Mouse (Mus musculus): ENCODE measurements around the gene Cyp4f15. TPM values are rescaled to one million over a fixed set of nuclear protein-coding genes. Genes with fewer than 3 reads are reported as not detected.
A peak's percentile ranks its signal among the peaks of the same experiment; 100 is the strongest.
"Not testable (repeated sequence)": the region's sequence is repeated elsewhere in the genome, so short reads cannot be mapped to it uniquely, and the experiment has no call there.

Cyp4f15 gene
- total and polyA plus RNA-seq, 2 experiments from 2014 or later, result 4.8 to 9.5 TPM

DNA sequence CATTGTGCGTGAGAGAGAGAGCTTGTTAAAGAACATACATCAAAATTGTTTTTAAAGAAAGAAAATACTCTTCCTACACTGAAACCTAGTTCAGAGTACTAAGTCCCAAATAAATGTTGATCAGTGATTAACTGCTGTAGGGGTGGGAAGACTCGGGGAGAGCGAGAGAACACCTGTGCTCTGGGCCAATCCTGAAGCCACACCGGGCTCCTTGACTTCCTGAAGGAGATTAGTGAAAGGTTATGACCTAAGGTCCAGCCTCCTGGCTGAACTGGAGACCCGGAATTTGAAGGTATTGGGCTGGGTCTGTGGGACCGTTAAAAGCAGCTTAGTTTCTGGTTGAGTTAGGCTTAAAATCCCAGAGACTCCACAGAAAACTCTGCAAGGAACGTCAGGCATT lies 37.3 kb downstream of the Cyp4f15 start:
- Histone ChIP-seq H3K27ac (no peak overlapping the region), H3K9me3 (ENCODE audit: low read length) (no peaks in the 10 kb centered on the region), H3K4me2 (ENCODE audit: low read depth, low read length) (no peak overlapping the region), H3K36me3 (ENCODE audit: insufficient read depth, low read length) (no peaks in the 10 kb centered on the region), H3K4me3 (ENCODE audit: low read length) (no peak overlapping the region), H3K9ac (replicated peaks; ENCODE audit: low read length) (no peak overlapping the region), H3K4me1 (ENCODE audit: insufficient read depth, low read length) (no peaks in the 10 kb centered on the region), H3K27me3 (ENCODE audit: insufficient read depth, low read length) (no peaks in the 10 kb centered on the region)
- ATAC-seq (no peak), DNase-seq (ENCODE audit: low spot score) (no peak)
- 84% methylated on average over 7 of the region's 7 CpGs for WGBS
- no peak for TF ChIP-seq CTCF (IDR thresholded peaks at IDR 0.05; ENCODE audit: low read depth)

DNA sequence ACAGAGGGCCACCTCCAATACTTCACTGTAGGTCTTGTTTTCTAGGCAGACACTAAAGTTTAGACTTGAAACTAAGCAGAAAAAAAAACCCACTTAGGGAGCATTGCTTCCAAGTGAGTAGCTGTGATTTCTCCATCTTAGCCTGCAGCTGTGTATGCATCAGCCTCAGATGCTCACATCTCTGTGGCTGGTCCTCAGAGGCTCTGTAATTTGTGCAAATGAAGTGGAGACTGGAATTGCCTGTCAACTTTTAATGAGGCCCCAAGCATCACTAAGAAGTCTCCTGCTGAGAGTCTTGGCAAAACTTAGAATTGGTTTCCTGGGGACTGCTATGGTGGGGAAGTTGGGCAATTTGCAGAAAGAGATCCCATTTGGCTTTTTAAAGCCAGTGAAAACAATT lies 40.9 kb downstream of the Cyp4f15 start:
- not testable (repeated sequence) for H3K9me3 ChIP-seq (ENCODE audit: low read length); H3K4me1 ChIP-seq (ENCODE audit: insufficient read depth, low read length)

DNA sequence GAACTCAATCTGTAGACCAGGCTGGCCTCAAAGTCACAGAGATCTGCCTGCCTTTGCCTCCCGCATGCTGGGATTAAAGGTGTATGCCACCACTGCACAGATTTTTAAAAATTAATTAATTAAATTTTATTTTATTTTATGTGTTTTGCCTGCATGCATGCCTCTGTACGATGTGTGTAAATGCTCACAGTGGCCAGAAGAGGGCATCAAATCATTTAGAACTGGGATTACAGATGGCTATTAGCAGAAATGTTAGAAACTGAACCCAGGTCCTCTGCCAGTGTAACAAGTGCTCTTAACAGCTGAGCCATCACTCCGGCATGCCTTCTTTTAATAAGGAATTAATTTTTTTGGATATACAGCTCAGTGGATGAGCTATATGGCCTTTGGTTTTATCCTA lies 43.6 kb downstream of the Cyp4f15 start:
- no peaks in the 10 kb centered on the region for H3K27me3 ChIP-seq (ENCODE audit: insufficient read depth, low read length)
- no peak overlapping the region for H3K4me3 ChIP-seq (ENCODE audit: low read length)
- WGBS, result 79% methylated on average over 3 of the region's 3 CpGs
- peak; percentile 38 for TF ChIP-seq CTCF (IDR thresholded peaks at IDR 0.05; ENCODE audit: low read depth)
- DNase-seq (ENCODE audit: low spot score), result peak; percentile 14
- no peak overlapping the region for H3K27ac ChIP-seq
- no peak for ATAC-seq
- 0 out of 2 replicates have a peak, but pooled peaks cover 2% of the 10 kb centered on the region for H3K9me3 ChIP-seq (ENCODE audit: low read length)
- no peak overlapping the region for H3K9ac ChIP-seq (replicated peaks; ENCODE audit: low read length)
- no peak overlapping the region for H3K4me2 ChIP-seq (ENCODE audit: low read depth, low read length)
- no peaks in the 10 kb centered on the region for H3K4me1 ChIP-seq (ENCODE audit: insufficient read depth, low read length)
- H3K36me3 ChIP-seq (ENCODE audit: insufficient read depth, low read length), result no peaks in the 10 kb centered on the region

More for the DNA sequence above, 40.9 kb downstream of the Cyp4f15 start:
- H3K4me2 ChIP-seq (ENCODE audit: low read depth, low read length); H3K4me3 ChIP-seq (ENCODE audit: low read length); H3K36me3 ChIP-seq (ENCODE audit: insufficient read depth, low read length); H3K27me3 ChIP-seq (ENCODE audit: insufficient read depth, low read length); H3K27ac ChIP-seq; DNase-seq (ENCODE audit: low spot score); H3K9ac ChIP-seq (replicated peaks; ENCODE audit: low read length): not testable (repeated sequence)
- ATAC-seq, result peak; percentile 58; the same call in 1 of the 2 replicates

DNA sequence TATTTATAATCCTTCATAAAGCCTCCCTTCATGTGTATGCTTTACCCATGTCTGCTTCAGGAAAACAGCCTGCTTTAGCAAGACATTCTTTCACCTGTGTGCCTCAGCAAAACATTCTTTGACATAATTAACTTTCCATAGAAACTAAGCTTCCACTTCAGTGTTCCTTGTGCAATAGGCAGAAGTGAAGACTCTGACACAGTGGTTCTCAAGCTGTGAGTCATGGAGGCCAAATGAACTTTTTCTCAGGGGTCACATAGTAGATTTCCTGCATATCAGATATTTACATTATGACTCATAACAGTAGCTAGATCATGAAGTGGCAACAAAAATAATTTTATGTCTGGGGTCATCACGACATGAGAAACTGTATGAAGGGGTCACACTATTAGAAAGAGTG lies 53.0 kb downstream of the Cyp4f15 start:
- Histone ChIP-seq H3K36me3 (ENCODE audit: insufficient read depth, low read length) (no peaks in the 10 kb centered on the region), H3K9me3 (ENCODE audit: low read length) (no peaks in the 10 kb centered on the region), H3K9ac (replicated peaks; ENCODE audit: low read length) (no peak overlapping the region), H3K27me3 (ENCODE audit: insufficient read depth, low read length) (no peaks in the 10 kb centered on the region), H3K4me3 (ENCODE audit: low read length) (no peak overlapping the region), H3K27ac (no peak overlapping the region), H3K4me2 (ENCODE audit: low read depth, low read length) (no peak overlapping the region), H3K4me1 (ENCODE audit: insufficient read depth, low read length) (no peaks in the 10 kb centered on the region)
- no peak for TF ChIP-seq CTCF (IDR thresholded peaks at IDR 0.05; ENCODE audit: low read depth)
- 92% methylated on average over 1 of the region's 1 CpGs for WGBS
- ATAC-seq, result no peak
- DNase-seq (ENCODE audit: low spot score), result no peak

DNA sequence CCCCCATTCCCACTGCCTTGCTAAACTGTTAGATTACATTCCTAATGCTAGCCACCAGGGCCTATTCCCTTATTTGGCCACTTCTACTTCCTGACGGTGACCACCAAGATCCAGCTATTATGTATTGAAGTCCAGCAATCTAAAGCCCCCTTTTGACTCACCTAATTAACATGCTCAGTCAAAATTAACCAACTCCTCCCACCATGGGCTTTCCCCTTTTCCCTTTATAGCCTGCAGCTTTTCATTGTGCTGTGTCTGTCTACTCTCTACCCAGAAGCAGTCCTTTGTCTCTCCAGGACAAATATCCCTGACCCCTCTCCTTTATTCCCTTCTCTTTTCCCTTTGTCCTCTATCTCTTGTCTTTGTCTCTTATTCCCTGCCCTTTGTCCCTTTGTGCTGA lies 55.6 kb downstream of the Cyp4f15 start:
- 17% methylated on average over 1 of the region's 1 CpGs for WGBS
- H3K27me3 ChIP-seq (ENCODE audit: insufficient read depth, low read length), result no peaks in the 10 kb centered on the region
- ATAC-seq, result no peak

DNA sequence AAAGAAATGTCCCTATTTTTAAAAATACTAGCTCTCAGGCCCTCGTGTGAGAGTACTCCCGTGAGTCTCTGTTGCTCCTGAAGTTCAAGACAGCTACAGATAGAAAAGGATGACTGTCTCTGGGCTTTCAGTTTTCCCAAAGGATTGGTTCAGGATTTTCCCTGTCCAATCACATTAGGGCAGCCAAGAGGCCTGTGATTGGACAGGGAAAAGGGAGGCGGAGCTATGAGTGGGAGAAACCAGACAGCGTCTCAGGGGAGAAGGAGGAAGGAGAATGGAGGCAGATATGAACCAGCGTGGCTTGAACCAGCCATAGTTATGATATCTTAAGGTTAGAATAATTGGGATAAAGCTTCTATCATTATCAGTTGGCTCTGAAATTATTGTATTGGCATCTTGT lies 65.2 kb downstream of the Cyp4f15 start:
- WGBS, result 50% methylated on average over 5 of the region's 5 CpGs

More for the DNA sequence above, 55.6 kb downstream of the Cyp4f15 start:
- no peaks in the 10 kb centered on the region for H3K4me1 ChIP-seq (ENCODE audit: insufficient read depth, low read length)
- H3K27ac ChIP-seq, result no peak overlapping the region
- H3K4me3 ChIP-seq (ENCODE audit: low read length), result no peak overlapping the region
- H3K36me3 ChIP-seq (ENCODE audit: insufficient read depth, low read length), result no peaks in the 10 kb centered on the region
- no peaks in the 10 kb centered on the region for H3K9me3 ChIP-seq (ENCODE audit: low read length)
- H3K9ac ChIP-seq (replicated peaks; ENCODE audit: low read length), result no peak overlapping the region
- TF ChIP-seq CTCF (IDR thresholded peaks at IDR 0.05; ENCODE audit: low read depth), result no peak
- H3K4me2 ChIP-seq (ENCODE audit: low read depth, low read length), result no peak overlapping the region
- DNase-seq (ENCODE audit: low spot score), result no peak

More for the DNA sequence above, 65.2 kb downstream of the Cyp4f15 start:
- DNase-seq (ENCODE audit: low spot score) (no peak), ATAC-seq (no peak)
- no peak overlapping the region for H3K4me3 ChIP-seq (ENCODE audit: low read length)
- no peaks in the 10 kb centered on the region for H3K27me3 ChIP-seq (ENCODE audit: insufficient read depth, low read length)
- no peaks in the 10 kb centered on the region for H3K36me3 ChIP-seq (ENCODE audit: insufficient read depth, low read length)
- H3K9ac ChIP-seq (replicated peaks; ENCODE audit: low read length), result no peak overlapping the region
- no peak for TF ChIP-seq CTCF (IDR thresholded peaks at IDR 0.05; ENCODE audit: low read depth)
- H3K4me1 ChIP-seq (ENCODE audit: insufficient read depth, low read length), result no peaks in the 10 kb centered on the region
- no peak overlapping the region for H3K27ac ChIP-seq
- no peak overlapping the region for H3K4me2 ChIP-seq (ENCODE audit: low read depth, low read length)
- H3K9me3 ChIP-seq (ENCODE audit: low read length), result no peaks in the 10 kb centered on the region

Other genes with a start within 250 kb of the Cyp4f15 start
- 3.8 and 4.0 TPM in 2 replicates for gene Cyp4f39, start 232.9 kb upstream of the Cyp4f15 start, total RNA-seq (2014; rRNA removed)
- 1.3 TPM in 2 replicates for gene Cyp4f39, start 232.9 kb upstream of the Cyp4f15 start, polyA plus RNA-seq (2015; fragmentation: Nextera tagmentation; extraction: Ambion mirVana)
- gene Cyp4f17, start 179.6 kb upstream of the Cyp4f15 start, total RNA-seq (2014; rRNA removed), result 8.6 and 21.8 TPM in 2 replicates
- gene Cyp4f17, start 179.6 kb upstream of the Cyp4f15 start, polyA plus RNA-seq (2015; fragmentation: Nextera tagmentation; extraction: Ambion mirVana), result 10.5 and 11.5 TPM in 2 replicates
- gene Cyp4f16, start 149.1 kb upstream of the Cyp4f15 start, total RNA-seq (2014; rRNA removed), result 10.5 and 20.3 TPM in 2 replicates
- gene Cyp4f16, start 149.1 kb upstream of the Cyp4f15 start, polyA plus RNA-seq (2015; fragmentation: Nextera tagmentation; extraction: Ambion mirVana), result 14.3 and 16.0 TPM in 2 replicates
- gene Cyp4f37, start 64.3 kb upstream of the Cyp4f15 start, total RNA-seq (2014; rRNA removed), result not detected in 2 replicates
- gene Cyp4f37, start 64.3 kb upstream of the Cyp4f15 start, polyA plus RNA-seq (2015; fragmentation: Nextera tagmentation; extraction: Ambion mirVana), result 0.53 and 0.97 TPM in 2 replicates
- gene Cyp4f40, start 26.7 kb upstream of the Cyp4f15 start, total RNA-seq (2014; rRNA removed), result 0.22 TPM in 1 of 2 replicates, not detected in the other
- gene Cyp4f40, start 26.7 kb upstream of the Cyp4f15 start, polyA plus RNA-seq (2015; fragmentation: Nextera tagmentation; extraction: Ambion mirVana), result 0.09 TPM in 1 of 2 replicates, not detected in the other
- 29.2 and 34.0 TPM in 2 replicates for gene Zfp871, start 102.7 kb downstream of the Cyp4f15 start, total RNA-seq (2014; rRNA removed)
- gene Zfp871, start 102.7 kb downstream of the Cyp4f15 start, polyA plus RNA-seq (2015; fragmentation: Nextera tagmentation; extraction: Ambion mirVana), result 42.1 and 44.4 TPM in 2 replicates
- gene Zfp811, start 124.3 kb downstream of the Cyp4f15 start, total RNA-seq (2014; rRNA removed), result 13.1 and 15.7 TPM in 2 replicates
- gene Zfp811, start 124.3 kb downstream of the Cyp4f15 start, polyA plus RNA-seq (2015; fragmentation: Nextera tagmentation; extraction: Ambion mirVana), result 19.8 and 19.9 TPM in 2 replicates
- 12.2 and 15.3 TPM in 2 replicates for gene Zfp799, start 144.6 kb downstream of the Cyp4f15 start, total RNA-seq (2014; rRNA removed)
- 12.4 and 14.8 TPM in 2 replicates for gene Zfp799, start 144.6 kb downstream of the Cyp4f15 start, polyA plus RNA-seq (2015; fragmentation: Nextera tagmentation; extraction: Ambion mirVana)
- 5.9 and 6.4 TPM in 2 replicates for gene Zfp870, start 206.0 kb downstream of the Cyp4f15 start, total RNA-seq (2014; rRNA removed)
- 4.8 and 5.0 TPM in 2 replicates for gene Zfp870, start 206.0 kb downstream of the Cyp4f15 start, polyA plus RNA-seq (2015; fragmentation: Nextera tagmentation; extraction: Ambion mirVana)
- 0.78 and 1.3 TPM in 2 replicates for gene Cyp4f14, start 231.7 kb downstream of the Cyp4f15 start, total RNA-seq (2014; rRNA removed)
- 0.64 and 0.88 TPM in 2 replicates for gene Cyp4f14, start 231.7 kb downstream of the Cyp4f15 start, polyA plus RNA-seq (2015; fragmentation: Nextera tagmentation; extraction: Ambion mirVana)